Mouse (Mus musculus) embryonic facial prominence, embryonic 11.5 days (tissue): ENCODE measurements around the gene Npas1. TPM values are rescaled to one million over a fixed set of nuclear protein-coding genes. Genes with fewer than 3 reads are reported as not detected.

Experiments used
- ATAC-seq: fragments of 200-750 bp; cut with Nextera tagmentation; replicated peaks from 2 replicates; pipeline ENCODE4 v1.8.0; 2017; ENCODE audit warnings: low read depth; ENCODE audit not compliant: insufficient number of reproducible peaks, low FRiP score, low TSS enrichment
- DNase-seq: peaks from one replicate; pipeline ENCODE4 v3.0.0-alpha.2; 2015; ENCODE audit warnings: low spot score
- H3K27ac ChIP-seq: fragments of 300-500 bp; sonication (generic); replicated peaks from 2 replicates; pipeline ENCODE4 v1.5.1; 2014; ENCODE audit warnings: mild to moderate bottlenecking, low read depth, low read length, control low read depth
- H3K27me3 ChIP-seq: fragments of 300-500 bp; sonication (generic); 2 replicates; pipeline ENCODE4 v1.6.1; 2014; ENCODE audit warnings: mild to moderate bottlenecking, low read length, moderate library complexity, mixed read lengths; ENCODE audit not compliant: control insufficient read depth, insufficient read depth
- H3K36me3 ChIP-seq: fragments of 300-500 bp; sonication (generic); replicated peaks from 2 replicates; pipeline ENCODE4 v1.6.1; 2014; ENCODE audit warnings: low read depth, mild to moderate bottlenecking, low read length, moderate library complexity, mixed read lengths; ENCODE audit not compliant: control insufficient read depth, insufficient read depth
- H3K4me1 ChIP-seq: fragments of 300-500 bp; sonication (generic); 2 replicates; pipeline ENCODE4 v1.6.1; 2014; ENCODE audit warnings: low read length, mixed read lengths; ENCODE audit not compliant: control insufficient read depth, insufficient read depth
- H3K4me2 ChIP-seq: fragments of 300-500 bp; sonication (generic); 2 replicates; pipeline ENCODE4 v1.6.1; 2014; ENCODE audit warnings: low read depth, mild to moderate bottlenecking, control low read depth, low read length, moderate library complexity
- H3K4me3 ChIP-seq: fragments of 300-500 bp; sonication (generic); 2 replicates; pipeline ENCODE4 v1.5.1; 2014; ENCODE audit warnings: low read depth, low read length, control low read depth
- H3K9ac ChIP-seq: fragments of 300-500 bp; sonication (generic); replicated peaks from 2 replicates; pipeline ENCODE4 v1.6.1; 2014; ENCODE audit warnings: mild to moderate bottlenecking, control low read depth, low read length
- H3K9me3 ChIP-seq: fragments of 300-500 bp; sonication (generic); replicated peaks from 2 replicates; pipeline ENCODE4 v1.6.1; 2016; ENCODE audit warnings: mild to moderate bottlenecking, low read length, inconsistent platforms, mixed read lengths; ENCODE audit not compliant: control insufficient read depth
- whole genome bisulfite sequencing: fragments of 180-500 bp; shearing (Covaris S2); extraction: QIAGEN DNeasy Blood & Tissue Kit; methylation state at CpG from one replicate; pipeline ENCODE4 v1.1.7; 2014; 5-methylcytosine and 5-hydroxymethylcytosine counted together
- polyA plus RNA-seq: library from polyadenylated mRNA; unstranded; fragments of >200 nt; fragmentation: Nextera tagmentation; extraction: Ambion mirVana; gene quantifications from 2 replicates; pipeline ENCODE4 v1.2.1, GENCODE M21; 2014

Npas1 gene
- polyA plus RNA-seq, 1 experiment from 2014 or later: 0.25 TPM

GRCm38 (mm10) chr7:16426129-16426729 is 51.3 kb downstream of the Npas1 start:
- Histone ChIP-seq H3K27me3 (no peaks in the 10 kb centered on the region), H3K9me3 (no peaks in the 10 kb centered on the region), H3K4me1 (no peaks in the 10 kb centered on the region), H3K27ac (no peak overlapping the region), H3K36me3 (peaks cover 29% of the 10 kb centered on the region), H3K4me2 (no peak overlapping the region), H3K9ac (no peak overlapping the region), H3K4me3 (no peak overlapping the region)
- 59% methylated on average over 4 of the region's 4 CpGs for WGBS
- DNase-seq (peak; percentile 76), ATAC-seq (peak; percentile 79; the same call in 1 of the 2 replicates)

- Histone ChIP-seq H3K27me3 (no peaks in the 10 kb centered on the region), H3K4me2 (no peak overlapping the region), H3K9me3 (no peaks in the 10 kb centered on the region), H3K4me1 (no peaks in the 10 kb centered on the region), H3K27ac (no peak overlapping the region), H3K9ac (no peak overlapping the region), H3K4me3 (no peak overlapping the region), H3K36me3 (peaks cover 31% of the 10 kb centered on the region)
- ATAC-seq (no peak), DNase-seq (no peak)
- 92% methylated on average over 10 of the region's 10 CpGs for WGBS
Measured at GRCm38 (mm10) chr7:16425721-16426120, 51.8 kb downstream of the Npas1 start.

GRCm38 (mm10) chr7:16423731-16424130 is 53.8 kb downstream of the Npas1 start:
- H3K9me3 ChIP-seq: no peaks in the 10 kb centered on the region
- H3K27ac ChIP-seq: no peak overlapping the region
- ATAC-seq: no peak
- no peaks in the 10 kb centered on the region for H3K4me1 ChIP-seq
- no peak for DNase-seq
- H3K9ac ChIP-seq: no peak overlapping the region
- H3K36me3 ChIP-seq: peaks cover 26% of the 10 kb centered on the region
- 89% methylated on average over 9 of the region's 9 CpGs for whole genome bisulfite sequencing
- no peak overlapping the region for H3K4me3 ChIP-seq
- no peak overlapping the region for H3K4me2 ChIP-seq
- H3K27me3 ChIP-seq: no peaks in the 10 kb centered on the region

- Histone ChIP-seq H3K4me1 (no peaks in the 10 kb centered on the region), H3K27me3 (no peaks in the 10 kb centered on the region), H3K9me3 (no peaks in the 10 kb centered on the region), H3K27ac (no peak overlapping the region), H3K4me3 (no peak overlapping the region), H3K4me2 (no peak overlapping the region), H3K36me3 (peaks cover 25% of the 10 kb centered on the region), H3K9ac (no peak overlapping the region)
- 88% methylated on average over 18 of the region's 18 CpGs for WGBS
- DNase-seq: no peak
- no peak for ATAC-seq
Measured at GRCm38 (mm10) chr7:16422222-16422856, 55.2 kb downstream of the Npas1 start.

- no peak overlapping the region for H3K4me3 ChIP-seq
- no peak overlapping the region; the same call in 1 of the 2 replicates for H3K4me2 ChIP-seq
- WGBS: 93% methylated on average over 8 of the region's 8 CpGs
- DNase-seq (no peak), ATAC-seq (no peak)
- H3K9me3 ChIP-seq: no peaks in the 10 kb centered on the region
- H3K4me1 ChIP-seq: no peaks in the 10 kb centered on the region
- peaks cover 31% of the 10 kb centered on the region for H3K36me3 ChIP-seq
- no peaks in the 10 kb centered on the region for H3K27me3 ChIP-seq
- H3K9ac ChIP-seq: no peak overlapping the region
- H3K27ac ChIP-seq: no peak overlapping the region
Measured at GRCm38 (mm10) chr7:16420493-16421118, 56.9 kb downstream of the Npas1 start.

- H3K36me3 ChIP-seq: peaks cover 31% of the 10 kb centered on the region
- ATAC-seq: no peak
Measured at GRCm38 (mm10) chr7:16418713-16419112, 58.8 kb downstream of the Npas1 start.

GRCm38 (mm10) chr7:16417141-16417771 is 60.3 kb downstream of the Npas1 start:
- no peaks in the 10 kb centered on the region for H3K4me1 ChIP-seq
- H3K9ac ChIP-seq: no peak overlapping the region
- no peak overlapping the region for H3K27ac ChIP-seq
- 95% methylated on average over 10 of the region's 10 CpGs for WGBS
- DNase-seq (no peak), ATAC-seq (no peak)
- H3K4me2 ChIP-seq: no peak overlapping the region
- H3K27me3 ChIP-seq: no peaks in the 10 kb centered on the region
- peaks cover 29% of the 10 kb centered on the region for H3K36me3 ChIP-seq
- H3K9me3 ChIP-seq: no peaks in the 10 kb centered on the region
- no peak overlapping the region for H3K4me3 ChIP-seq

More at GRCm38 (mm10) chr7:16418713-16419112, 58.8 kb downstream of the Npas1 start:
- no peak overlapping the region for H3K4me3 ChIP-seq
- no peaks in the 10 kb centered on the region for H3K27me3 ChIP-seq
- no peaks in the 10 kb centered on the region for H3K9me3 ChIP-seq
- H3K27ac ChIP-seq: no peak overlapping the region
- no peak overlapping the region for H3K9ac ChIP-seq
- H3K4me2 ChIP-seq: no peak overlapping the region
- DNase-seq: no peak
- no peaks in the 10 kb centered on the region for H3K4me1 ChIP-seq
- 92% methylated on average over 5 of the region's 5 CpGs for WGBS

GRCm38 (mm10) chr7:16415426-16415825 is 62.1 kb downstream of the Npas1 start:
- Histone ChIP-seq H3K9ac (no peak overlapping the region), H3K4me2 (no peak overlapping the region), H3K27ac (no peak overlapping the region), H3K27me3 (no peaks in the 10 kb centered on the region), H3K9me3 (no peaks in the 10 kb centered on the region), H3K4me3 (no peak overlapping the region), H3K4me1 (no peaks in the 10 kb centered on the region), H3K36me3 (peaks cover 15% of the 10 kb centered on the region)
- WGBS: 83% methylated on average over 3 of the region's 3 CpGs
- ATAC-seq (no peak), DNase-seq (no peak)
